Mouse (Mus musculus) heart, embryonic 12.5 days (tissue): ENCODE measurements around the gene Vps37b. TPM values are rescaled to one million over a fixed set of nuclear protein-coding genes. Genes with fewer than 3 reads are reported as not detected.

ENCODE experiments used
- ATAC-seq: fragments of 200-750 bp; cut with Nextera tagmentation; 2 replicates; pipeline ENCODE4 v1.8.0; 2017; ENCODE audit warnings: moderate TSS enrichment, moderate library complexity; ENCODE audit not compliant: insufficient number of reproducible peaks, low FRiP score
- H3K27ac ChIP-seq: fragments of 300-500 bp; sonication (generic); 2 replicates; pipeline ENCODE4 v1.5.1; 2016; ENCODE audit warnings: mild to moderate bottlenecking, moderate library complexity; ENCODE audit not compliant: poor library complexity, severe bottlenecking
- H3K27me3 ChIP-seq: fragments of 300-500 bp; sonication (generic); replicated peaks from 2 replicates; pipeline ENCODE4 v1.6.1; 2016; ENCODE audit warnings: mild to moderate bottlenecking, moderate library complexity
- H3K36me3 ChIP-seq: fragments of 300-500 bp; sonication (generic); 2 replicates; pipeline ENCODE4 v1.6.1; 2016; ENCODE audit warnings: mild to moderate bottlenecking, moderate library complexity
- H3K4me1 ChIP-seq: fragments of 300-500 bp; sonication (generic); replicated peaks from 2 replicates; pipeline ENCODE4 v1.6.1; 2016; ENCODE audit warnings: mild to moderate bottlenecking
- H3K4me2 ChIP-seq: fragments of 300-500 bp; sonication (generic); 2 replicates; pipeline ENCODE4 v1.6.1; 2016; ENCODE audit warnings: mild to moderate bottlenecking, moderate library complexity
- H3K4me3 ChIP-seq: fragments of 300-500 bp; sonication (generic); 2 replicates; pipeline ENCODE4 v1.5.1; 2016; ENCODE audit warnings: mild to moderate bottlenecking
- H3K9ac ChIP-seq: fragments of 300-500 bp; sonication (generic); 2 replicates; pipeline ENCODE4 v1.6.1; 2016; ENCODE audit warnings: mild to moderate bottlenecking, moderate library complexity
- H3K9me3 ChIP-seq: fragments of 300-500 bp; sonication (generic); replicated peaks from 2 replicates; pipeline ENCODE4 v1.6.1; 2016; ENCODE audit warnings: mild to moderate bottlenecking, moderate library complexity
- WGBS: fragments of 180-500 bp; shearing (Covaris S2); methylation state at CpG from one replicate; pipeline ENCODE4 v1.1.7; 2016; 5-methylcytosine and 5-hydroxymethylcytosine counted together
- microRNA-seq: library from miRNA; unstranded; fragments of <30 nt; microRNA quantifications from one replicate; pipeline ENCODE4, GENCODE M21; 2017
- polyA plus RNA-seq: library from polyadenylated mRNA; unstranded; fragments of >200 nt; fragmentation: Nextera tagmentation; extraction: Ambion mirVana; gene quantifications from 2 replicates; pipeline ENCODE4 v1.2.1, GENCODE M21; 2016

The Vps37b gene
- polyA plus RNA-seq, 1 experiment from 2014 or later: 61.9 TPM

GRCm38 (mm10) chr5:123961046-123961445, 71.0 kb downstream of the Vps37b start:
- no peaks in the 10 kb centered on the region for H3K36me3 ChIP-seq
- peaks cover 6% of the 10 kb centered on the region; the same call in 1 of the 2 replicates for H3K4me1 ChIP-seq
- H3K9me3 ChIP-seq: no peaks in the 10 kb centered on the region
- no peaks in the 10 kb centered on the region for H3K27me3 ChIP-seq
- no peak for ATAC-seq
- no peak overlapping the region for H3K27ac ChIP-seq
- H3K9ac ChIP-seq: no peak overlapping the region
- H3K4me2 ChIP-seq: no peak overlapping the region
- 79% methylated on average over 12 of the region's 12 CpGs for WGBS
- H3K4me3 ChIP-seq: no peak overlapping the region

DNA sequence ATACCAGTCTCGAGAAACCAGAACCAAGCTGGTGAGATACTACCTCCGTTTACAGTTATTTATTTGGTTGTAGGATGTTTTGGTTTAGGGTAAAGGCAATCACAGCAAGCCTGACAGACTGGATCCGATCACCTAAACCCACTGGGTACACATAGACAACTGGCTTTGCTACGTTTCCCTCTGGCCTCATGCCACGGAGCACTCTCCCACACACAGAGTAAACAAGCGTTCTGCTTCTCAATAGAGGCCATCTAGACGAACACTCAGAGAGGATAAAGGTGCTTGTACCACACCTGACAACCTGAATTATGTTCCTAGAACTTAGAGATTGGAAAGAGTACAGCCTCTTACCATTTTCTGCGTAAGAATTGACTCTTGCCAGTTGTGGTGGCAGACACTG, 71.9 kb downstream of the Vps37b start:
- Histone ChIP-seq H3K9ac (no peak overlapping the region), H3K27me3 (no peaks in the 10 kb centered on the region), H3K36me3 (no peaks in the 10 kb centered on the region), H3K4me3 (no peak overlapping the region), H3K4me1 (peaks cover 10% of the 10 kb centered on the region), H3K9me3 (no peaks in the 10 kb centered on the region), H3K27ac (no peak overlapping the region), H3K4me2 (no peak overlapping the region)
- 76% methylated on average over 8 of the region's 8 CpGs for WGBS
- no peak for ATAC-seq

DNA sequence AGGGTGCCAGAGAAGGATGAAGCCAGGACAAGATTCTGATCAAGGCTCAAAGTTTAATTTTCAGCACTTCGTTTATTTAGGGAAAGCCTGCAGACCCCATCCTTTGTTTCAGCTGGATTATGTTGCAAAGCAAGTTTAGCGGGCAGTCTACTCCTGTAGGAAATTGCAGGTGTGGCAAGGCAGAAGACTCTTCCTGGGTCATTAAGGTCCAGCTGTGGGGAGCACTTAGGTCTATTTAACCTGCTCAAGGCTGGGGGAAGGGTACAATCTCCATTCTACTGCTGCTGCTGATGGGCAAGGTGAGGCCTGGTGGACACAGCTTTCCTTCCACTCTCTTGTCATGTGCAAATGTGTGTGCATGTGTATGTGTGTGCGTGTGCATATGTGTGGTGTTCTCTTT, 73.1 kb downstream of the Vps37b start:
- Histone ChIP-seq H3K4me1 (peaks cover 10% of the 10 kb centered on the region), H3K9me3 (no peaks in the 10 kb centered on the region), H3K27ac (no peak overlapping the region), H3K9ac (no peak overlapping the region), H3K27me3 (no peaks in the 10 kb centered on the region), H3K4me3 (no peak overlapping the region), H3K36me3 (no peaks in the 10 kb centered on the region), H3K4me2 (no peak overlapping the region)
- no peak for ATAC-seq
- WGBS: 75% methylated on average over 3 of the region's 3 CpGs

DNA sequence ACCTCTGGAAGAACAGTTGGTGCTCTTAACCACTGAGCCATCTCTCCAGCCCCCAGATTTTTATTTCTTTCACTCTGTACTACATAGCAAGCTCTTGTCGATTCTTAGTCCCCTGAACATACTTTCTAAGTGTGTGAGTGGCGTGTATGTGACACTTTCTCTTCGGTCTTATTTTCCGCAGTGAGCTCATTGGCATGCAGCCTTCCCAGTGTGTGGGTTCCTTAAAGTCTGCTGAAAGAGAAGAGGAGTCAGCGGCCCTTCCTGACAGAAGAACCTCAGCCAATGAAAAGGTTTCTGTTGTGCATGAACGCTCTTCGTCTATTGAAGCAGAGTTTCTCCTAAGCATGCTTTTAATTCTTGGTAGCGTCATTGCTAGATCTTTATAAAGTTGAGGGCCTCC, 74.9 kb downstream of the Vps37b start:
- H3K4me1 ChIP-seq: peaks cover 10% of the 10 kb centered on the region
- no peaks in the 10 kb centered on the region for H3K27me3 ChIP-seq
- ATAC-seq: no peak
- H3K9me3 ChIP-seq: no peaks in the 10 kb centered on the region
- no peak overlapping the region for H3K4me2 ChIP-seq
- WGBS: 85% methylated on average over 8 of the region's 8 CpGs
- H3K4me3 ChIP-seq: no peak overlapping the region
- no peaks in the 10 kb centered on the region for H3K36me3 ChIP-seq
- H3K27ac ChIP-seq: no peak overlapping the region
- no peak overlapping the region for H3K9ac ChIP-seq

Small RNA genes lying within 50 kb of the gene (microRNA-seq; reads per million reads assigned to microRNA genes)
- not detected for gene Mir7032

Other genes starting within 250 kb of the Vps37b start
- not detected in 2 replicates for gene Hcar2, start 166.8 kb downstream of the Vps37b start, polyA plus RNA-seq
- gene Hcar1, start 152.2 kb downstream of the Vps37b start, polyA plus RNA-seq: 0.11 and 0.22 TPM in 2 replicates
- 109 and 120 TPM in 2 replicates for gene Denr, start 125.1 kb downstream of the Vps37b start, polyA plus RNA-seq
- 0.90 and 2.1 TPM in 2 replicates for gene Gm43518, start 104.9 kb downstream of the Vps37b start, polyA plus RNA-seq
- gene Ccdc62, start 101.6 kb downstream of the Vps37b start, polyA plus RNA-seq: 2.5 and 7.1 TPM in 2 replicates
- 4.8 and 7.5 TPM in 2 replicates for gene Hip1r, start 58.6 kb downstream of the Vps37b start, polyA plus RNA-seq
- 1.6 and 1.7 TPM in 2 replicates for gene Abcb9, start 63.5 kb upstream of the Vps37b start, polyA plus RNA-seq
- 16.1 and 17.0 TPM in 2 replicates for gene Ogfod2, start 80.0 kb upstream of the Vps37b start, polyA plus RNA-seq
- 69.7 and 78.8 TPM in 2 replicates for gene Arl6ip4, start 83.8 kb upstream of the Vps37b start, polyA plus RNA-seq
- 7.5 and 7.8 TPM in 2 replicates for gene Pitpnm2, start 217.5 kb upstream of the Vps37b start, polyA plus RNA-seq